25 mouse cellular contexts compared by ENCODE assay signal in the genomic region with DNA sequence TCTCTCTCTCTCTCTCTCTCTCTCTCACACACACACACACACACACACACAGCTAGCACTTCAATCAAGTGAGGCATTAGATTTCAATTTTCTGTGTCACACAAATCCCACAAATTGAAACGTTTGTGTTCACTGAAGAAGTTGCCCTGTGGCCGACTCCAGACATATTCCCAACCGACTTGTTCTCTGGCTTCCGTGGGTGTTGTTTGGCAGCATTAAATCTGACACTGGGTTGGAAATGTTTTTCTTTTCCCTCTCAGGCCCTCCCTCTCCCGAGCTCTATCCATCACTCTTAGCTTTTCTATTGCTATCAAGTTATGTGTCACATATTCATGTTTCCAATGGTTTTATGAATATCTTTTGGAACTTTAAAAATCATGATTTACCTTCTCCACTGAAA.
"Had no signal": no experiment of that assay in that cellular context is flagged by ENCODE, and none has a peak within 500 bp of the region (broad histone marks: within the 10 kb centered on the region; RNA-seq: fewer than 3 reads in every experiment).

No protein-coding gene starts in this region.

- H3K9ac ChIP-seq: heart, embryonic 13.5 days; heart, embryonic 15.5 days; hindbrain, embryonic 13.5 days; hindbrain, embryonic 15.5 days; kidney, embryonic 15.5 days; limb, embryonic 13.5 days; limb, embryonic 15.5 days; liver, embryonic 12.5 days; liver, embryonic 14.5 days had no signal

- H3K4me3 ChIP-seq: heart, embryonic 10.5 days; heart, embryonic 13.5 days; heart, embryonic 15.5 days; hindbrain, embryonic 13.5 days; hindbrain, embryonic 15.5 days; kidney, embryonic 15.5 days; limb, embryonic 13.5 days; limb, embryonic 15.5 days; liver, embryonic 12.5 days had no signal

- DNase-seq: gastrocnemius, postnatal 14 days; gastrocnemius, postnatal 36 days; heart, postnatal 14 days; heart, postnatal 36 days; kidney, adult 11 months; kidney, adult 2 months; kidney, adult 9 months; kidney, postnatal 14 days; kidney, postnatal 36 days; layer of hippocampus, adult 9-11 months; layer of hippocampus, postnatal 36 days; left cerebral cortex, postnatal 4 days had no signal

- H3K27ac ChIP-seq: heart, embryonic 10.5 days; heart, embryonic 13.5 days; heart, embryonic 15.5 days; hindbrain, embryonic 13.5 days; hindbrain, embryonic 15.5 days; hindbrain, postnatal 0 days; kidney, embryonic 15.5 days; kidney, postnatal 0 days; limb, embryonic 13.5 days; limb, embryonic 15.5 days; liver, embryonic 12.5 days; liver, embryonic 14.5 days had no signal

- H3K27me3 ChIP-seq: heart, embryonic 13.5 days; heart, embryonic 15.5 days; hindbrain, embryonic 13.5 days; hindbrain, embryonic 15.5 days; kidney, embryonic 15.5 days; limb, embryonic 13.5 days; limb, embryonic 15.5 days; liver, embryonic 12.5 days had no signal

- H3K36me3 ChIP-seq: hindbrain, embryonic 13.5 days; hindbrain, embryonic 15.5 days; kidney, embryonic 15.5 days; limb, embryonic 13.5 days; limb, embryonic 15.5 days; liver, embryonic 12.5 days had no signal

- H3K4me1 ChIP-seq: heart, embryonic 10.5 days; heart, embryonic 13.5 days; heart, embryonic 15.5 days; hindbrain, embryonic 13.5 days; hindbrain, embryonic 15.5 days; kidney, embryonic 15.5 days; limb, embryonic 13.5 days; limb, embryonic 15.5 days; liver, embryonic 12.5 days had no signal

- ATAC-seq: hindbrain, postnatal 0 days; intestine, embryonic 16.5 days; liver, embryonic 12.5 days had no signal

- H3K9me3 ChIP-seq: heart, embryonic 10.5 days; heart, embryonic 13.5 days; heart, embryonic 15.5 days; hindbrain, embryonic 13.5 days; hindbrain, embryonic 15.5 days; kidney, embryonic 15.5 days; limb, embryonic 13.5 days; limb, embryonic 15.5 days; liver, embryonic 12.5 days had no signal

- H3K4me2 ChIP-seq: heart, embryonic 13.5 days; heart, embryonic 15.5 days; hindbrain, embryonic 13.5 days; hindbrain, embryonic 15.5 days; kidney, embryonic 15.5 days; limb, embryonic 13.5 days; limb, embryonic 15.5 days; liver, embryonic 12.5 days had no signal
